Mouse (Mus musculus) adrenal gland, postnatal 4 days (tissue): ENCODE results near the gene Klk15. TPM values are rescaled to one million over a fixed set of nuclear protein-coding genes. Genes with fewer than 3 reads are reported as not detected.
"Not testable (repeated sequence)": the region's sequence is repeated elsewhere in the genome, so short reads cannot be mapped to it uniquely, and the experiment has no call there.

ENCODE experiments used
- DNase-seq, 2 experiments: peaks; one replicate each; pipeline ENCODE4 v3.0.0; 2021 to 2022; ENCODE audit warnings: low spot score in 2 of 2, mixed read lengths in 2 of 2
- total RNA-seq, 2 experiments: library from RNA; stranded (reverse); gene quantifications; 2 replicates each; pipeline ENCODE4 v1.2.3; 2021

Gene Klk15
- total RNA-seq, 2 experiments from 2014 or later: not detected

DNA sequence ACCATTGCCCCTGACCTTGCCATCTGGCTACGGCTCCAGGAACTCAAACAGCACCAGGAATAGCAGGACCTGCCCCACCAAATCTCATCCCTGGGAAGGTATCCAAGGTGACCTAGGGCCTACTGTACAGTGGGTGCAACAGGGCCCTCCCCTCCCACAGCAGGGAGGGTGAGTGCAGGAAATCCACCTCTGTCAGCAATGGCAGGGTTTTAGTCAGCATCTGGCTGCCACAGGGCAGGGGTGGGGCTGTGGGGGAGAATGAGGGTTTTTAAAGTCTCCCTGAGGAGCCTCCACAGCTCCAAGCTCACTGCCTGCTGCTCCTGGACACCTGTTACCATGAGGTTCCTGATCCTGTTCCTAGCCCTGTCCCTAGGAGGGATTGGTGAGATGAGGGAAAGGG is 42.2 kb downstream of the Klk15 start, which contains the start of gene Klk1b9:
Klk1b9 (plus strand) TSS at position 301 of the 400 bp plus-strand sequence.
- not testable (repeated sequence) for DNase-seq

DNA sequence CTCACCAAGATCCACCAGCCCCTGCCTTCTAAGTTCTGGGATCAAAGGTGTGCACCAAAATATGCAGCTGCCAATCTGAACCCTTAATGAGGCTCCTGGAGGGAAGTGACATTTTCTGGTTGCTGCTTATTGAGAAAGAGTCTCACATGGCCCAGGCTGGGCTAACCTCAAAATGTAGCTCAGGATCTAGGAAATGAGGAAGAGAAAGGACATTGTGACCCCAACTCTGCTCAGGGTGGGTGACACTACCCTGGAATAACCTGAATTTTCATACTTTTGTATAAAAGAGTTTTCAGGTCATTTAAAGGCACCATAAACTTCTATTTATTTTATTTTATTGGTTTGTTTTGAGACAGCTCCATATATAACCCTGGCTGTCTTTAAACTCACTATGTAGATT is 52.1 kb downstream of the Klk15 start:
- no peak for DNase-seq

Other genes with a start within 250 kb of the Klk15 start
- under 1 TPM in 1 of 2 experiments, not detected in 1; 0.31 TPM for gene Klk14, start 243.3 kb upstream of the Klk15 start, total RNA-seq
- gene Klk13, start 221.2 kb upstream of the Klk15 start, total RNA-seq: not detected
- not detected for gene Klk12, start 164.8 kb upstream of the Klk15 start, total RNA-seq
- gene Klk11, start 159.1 kb upstream of the Klk15 start, total RNA-seq: not detected
- under 1 TPM; 0.51 to 0.64 TPM for gene Klk10, start 152.7 kb upstream of the Klk15 start, total RNA-seq
- not detected for gene Klk9, start 141.8 kb upstream of the Klk15 start, total RNA-seq
- gene Klk8, start 136.2 kb upstream of the Klk15 start, total RNA-seq: 1 to 10 TPM; 4.9 to 6.1 TPM
- gene Klk7, start 122.4 kb upstream of the Klk15 start, total RNA-seq: not detected
- not detected for gene Klk6, start 109.2 kb upstream of the Klk15 start, total RNA-seq
- not detected for gene Klk5, start 91.8 kb upstream of the Klk15 start, total RNA-seq
- not detected for gene Klk4, start 52.6 kb upstream of the Klk15 start, total RNA-seq
- gene Klk1b8, start 16.9 kb downstream of the Klk15 start, total RNA-seq: not detected
- gene Klk1b1, start 33.0 kb downstream of the Klk15 start, total RNA-seq: not detected
- not detected for gene Klk1b9, start 42.3 kb downstream of the Klk15 start, total RNA-seq
- gene Klk1b11, start 62.1 kb downstream of the Klk15 start, total RNA-seq: under 1 TPM in 1 of 2 experiments, not detected in 1; 0.36 TPM
- not detected for gene Klk1b26, start 78.4 kb downstream of the Klk15 start, total RNA-seq
- not detected for gene Klk1b27, start 118.5 kb downstream of the Klk15 start, total RNA-seq
- not detected for gene Klk1b21, start 168.6 kb downstream of the Klk15 start, total RNA-seq
- not detected for gene Klk1b22, start 178.9 kb downstream of the Klk15 start, total RNA-seq
- not detected for gene Klk1b16, start 203.0 kb downstream of the Klk15 start, total RNA-seq